Mouse (Mus musculus): Measurements from ENCODE around the gene Rab25.
A peak's percentile ranks its signal among the peaks of the same experiment; 100 is the strongest.
"Not testable (repeated sequence)": the region's sequence is repeated elsewhere in the genome, so short reads cannot be mapped to it uniquely, and the experiment has no call there.

The Rab25 gene

GRCm38 (mm10) chr3:88548180-88548917 lies at the start of gene Rab25:
Gene Rab25 (minus strand): TSS chr3:88548300.
- no peak for DNase-seq (ENCODE audit: low spot score in 2 of 2)

DNA sequence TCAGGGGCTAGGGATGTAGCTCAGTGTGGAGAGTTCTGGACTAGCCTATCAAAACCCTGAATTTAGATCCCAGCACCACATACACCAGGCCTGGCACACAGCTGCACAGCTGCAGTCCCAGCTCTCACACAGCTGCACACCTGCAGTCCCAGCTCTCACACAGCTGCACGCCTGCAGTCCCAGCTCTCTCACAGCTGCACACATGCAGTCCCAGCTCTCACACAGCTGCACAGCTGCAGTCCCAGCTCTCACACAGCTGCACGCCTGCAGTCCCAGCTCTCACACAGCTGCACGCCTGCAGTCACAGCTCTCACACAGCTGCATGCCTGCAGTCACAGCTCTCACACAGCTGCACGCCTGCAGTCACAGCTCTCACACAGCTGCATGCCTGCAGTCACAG lies 48.4 kb upstream of the Rab25 start:
- not testable (repeated sequence) for DNase-seq (ENCODE audit: low spot score in 2 of 2)

GRCm38 (mm10) chr3:88593893-88594580 lies 45.9 kb upstream of the Rab25 start:
- DNase-seq (ENCODE audit: low spot score in 2 of 2), result no peak

DNA sequence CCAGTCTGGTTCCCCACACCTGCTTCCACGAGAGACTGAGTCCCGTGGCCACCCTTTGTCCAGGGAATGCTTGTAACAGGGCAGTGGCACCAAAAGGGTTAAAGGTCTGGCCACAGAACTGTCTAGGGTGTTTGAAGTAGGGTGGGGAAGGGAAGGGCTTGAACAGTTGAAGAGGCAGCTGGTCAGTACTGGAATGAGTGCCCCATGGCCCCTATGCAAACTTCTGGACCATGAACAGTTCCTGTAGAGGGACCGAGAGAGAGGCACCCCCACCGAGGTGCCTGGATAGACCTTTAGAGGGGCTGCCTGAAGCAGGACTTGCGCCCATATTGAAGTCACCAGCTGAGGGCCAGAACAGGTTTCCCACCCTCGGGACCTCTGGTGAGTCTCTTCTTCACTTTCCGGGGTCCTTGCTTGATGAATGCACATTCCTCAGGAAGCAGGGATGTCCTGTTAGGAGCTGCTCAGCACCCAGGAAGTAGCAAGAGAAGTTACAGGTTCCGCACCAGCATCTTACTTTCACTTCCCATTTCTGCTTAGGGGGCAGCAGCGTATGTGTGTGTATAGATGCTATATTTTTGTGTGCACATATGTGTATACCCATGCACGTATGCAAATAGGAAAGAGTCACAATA lies 45.0 kb upstream of the Rab25 start:
- no peak for DNase-seq (ENCODE audit: low spot score in 2 of 2)

DNA sequence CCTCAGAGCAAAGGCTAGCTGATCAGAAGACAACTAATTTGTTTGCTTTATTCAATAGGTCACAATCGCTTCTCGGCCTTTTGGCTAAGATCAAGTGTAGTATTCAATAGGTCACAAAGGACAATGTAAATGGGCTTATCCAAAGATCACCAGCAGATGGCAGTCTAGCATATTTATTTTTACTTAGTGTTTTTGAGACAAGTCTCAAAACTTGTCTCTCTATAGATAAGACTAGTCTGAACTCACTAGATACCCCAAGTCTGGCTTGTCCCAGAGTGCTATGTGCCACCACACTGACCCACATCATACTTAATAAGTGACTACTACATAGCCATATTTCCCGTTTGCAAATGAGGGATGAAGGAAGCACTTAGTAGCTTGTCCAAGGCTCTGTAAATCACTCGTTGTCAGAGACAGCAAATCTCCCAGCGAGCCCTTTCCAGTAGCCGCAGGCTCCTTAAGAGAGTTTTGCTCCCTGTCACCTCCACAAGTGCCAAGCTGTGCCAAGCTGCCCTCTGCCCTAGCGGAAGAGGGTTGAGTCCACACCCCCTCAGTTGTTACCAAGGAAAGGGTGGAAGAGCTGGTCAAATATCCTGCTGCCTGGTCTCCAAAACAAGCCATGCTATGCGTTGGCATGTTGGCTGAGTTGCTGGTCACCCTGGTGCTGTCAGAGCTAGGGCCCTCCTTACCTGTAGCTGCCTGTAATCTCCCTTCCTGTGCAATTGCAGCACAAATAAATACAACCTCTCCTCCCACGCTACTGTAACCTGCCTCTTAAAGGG lies 44.0 kb upstream of the Rab25 start:
- peak; percentile 37 to 44 for DNase-seq (ENCODE audit: low spot score in 2 of 2)

DNA sequence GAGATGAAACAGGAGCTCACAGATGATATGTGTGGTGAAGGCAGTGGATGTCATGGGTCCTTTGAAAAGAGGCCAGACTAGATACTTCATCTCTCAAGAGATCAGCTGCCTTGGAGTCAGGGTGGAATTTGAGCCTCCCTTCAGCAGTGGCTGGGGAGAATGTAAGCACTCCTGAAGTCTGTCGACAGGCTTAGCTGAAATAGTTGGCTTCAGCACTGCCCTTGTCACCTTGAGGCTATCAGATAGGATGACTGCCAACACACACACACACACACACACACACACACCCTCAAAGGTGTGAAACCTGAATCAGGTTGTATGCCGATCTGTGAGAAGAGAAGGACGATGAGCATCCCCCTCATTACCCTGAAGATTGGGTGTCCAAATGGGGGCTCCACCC lies 42.9 kb upstream of the Rab25 start:
- no peak for DNase-seq (ENCODE audit: low spot score in 2 of 2)

DNA sequence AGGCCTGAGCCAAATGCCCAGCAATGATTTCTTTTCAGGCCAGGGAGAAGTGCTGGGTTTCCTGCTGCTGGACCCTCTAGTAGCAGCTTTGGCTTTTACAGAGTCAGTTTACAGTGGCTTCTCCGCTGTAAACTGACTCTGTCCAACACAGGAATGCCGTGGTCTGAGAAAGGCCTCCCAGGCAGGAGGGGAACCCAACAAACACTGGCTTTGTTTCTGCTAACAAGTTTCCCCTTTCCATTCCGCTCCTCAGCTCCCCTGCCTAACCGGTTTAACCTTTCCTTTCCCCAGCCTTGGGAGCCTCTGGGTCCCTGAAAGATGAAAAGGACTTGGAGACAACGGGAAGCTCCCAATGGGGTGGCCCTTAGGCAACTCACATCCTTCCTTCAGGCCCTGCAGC lies 42.1 kb upstream of the Rab25 start:
- DNase-seq (ENCODE audit: low spot score in 2 of 2), result no peak

DNA sequence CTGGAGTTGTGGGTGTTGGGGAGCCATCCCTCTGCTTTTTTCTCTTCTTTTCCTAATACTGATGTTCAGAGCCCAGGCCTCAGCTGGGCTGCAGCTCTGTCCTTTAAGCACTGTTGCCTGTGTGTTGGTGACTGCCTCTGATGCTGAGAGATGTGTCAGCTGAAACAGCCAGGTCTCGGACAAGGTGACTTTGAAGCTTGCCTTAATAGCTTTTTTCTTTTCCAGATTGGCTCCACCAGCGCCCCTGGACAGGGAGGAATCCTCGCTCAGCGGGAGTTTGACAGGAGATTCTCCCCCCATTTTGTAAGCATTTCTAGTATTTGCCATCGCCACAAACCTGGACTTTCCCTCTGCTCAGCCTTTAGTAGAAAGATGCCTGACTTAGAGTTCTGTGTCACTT lies 38.5 kb upstream of the Rab25 start:
- DNase-seq (ENCODE audit: low spot score in 2 of 2), result no peak

DNA sequence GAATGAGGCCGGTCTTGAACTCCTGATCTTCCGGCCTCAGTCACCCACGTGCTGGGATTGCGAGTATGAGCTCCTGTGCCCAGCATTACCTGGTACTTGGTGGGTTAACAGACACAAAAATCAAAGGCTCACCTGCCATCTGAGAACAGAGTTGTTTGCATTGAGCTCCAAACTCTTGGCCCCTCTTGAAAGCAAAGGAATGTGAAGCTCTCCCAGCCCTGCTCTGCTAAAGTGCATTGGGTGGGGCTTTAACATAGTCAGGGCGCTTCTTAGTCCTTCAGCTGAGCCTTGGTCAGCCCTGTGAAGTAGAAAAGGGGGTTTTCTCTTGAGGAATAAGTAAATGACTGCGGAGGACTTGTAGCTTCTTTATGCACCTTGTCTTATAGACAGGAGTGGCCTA lies 37.7 kb upstream of the Rab25 start:
- DNase-seq (ENCODE audit: low spot score in 2 of 2), result no peak

GRCm38 (mm10) chr3:88579454-88580117 lies 31.5 kb upstream of the Rab25 start:
- DNase-seq (ENCODE audit: low spot score in 2 of 2), result peak; percentile 84 to 85

DNA sequence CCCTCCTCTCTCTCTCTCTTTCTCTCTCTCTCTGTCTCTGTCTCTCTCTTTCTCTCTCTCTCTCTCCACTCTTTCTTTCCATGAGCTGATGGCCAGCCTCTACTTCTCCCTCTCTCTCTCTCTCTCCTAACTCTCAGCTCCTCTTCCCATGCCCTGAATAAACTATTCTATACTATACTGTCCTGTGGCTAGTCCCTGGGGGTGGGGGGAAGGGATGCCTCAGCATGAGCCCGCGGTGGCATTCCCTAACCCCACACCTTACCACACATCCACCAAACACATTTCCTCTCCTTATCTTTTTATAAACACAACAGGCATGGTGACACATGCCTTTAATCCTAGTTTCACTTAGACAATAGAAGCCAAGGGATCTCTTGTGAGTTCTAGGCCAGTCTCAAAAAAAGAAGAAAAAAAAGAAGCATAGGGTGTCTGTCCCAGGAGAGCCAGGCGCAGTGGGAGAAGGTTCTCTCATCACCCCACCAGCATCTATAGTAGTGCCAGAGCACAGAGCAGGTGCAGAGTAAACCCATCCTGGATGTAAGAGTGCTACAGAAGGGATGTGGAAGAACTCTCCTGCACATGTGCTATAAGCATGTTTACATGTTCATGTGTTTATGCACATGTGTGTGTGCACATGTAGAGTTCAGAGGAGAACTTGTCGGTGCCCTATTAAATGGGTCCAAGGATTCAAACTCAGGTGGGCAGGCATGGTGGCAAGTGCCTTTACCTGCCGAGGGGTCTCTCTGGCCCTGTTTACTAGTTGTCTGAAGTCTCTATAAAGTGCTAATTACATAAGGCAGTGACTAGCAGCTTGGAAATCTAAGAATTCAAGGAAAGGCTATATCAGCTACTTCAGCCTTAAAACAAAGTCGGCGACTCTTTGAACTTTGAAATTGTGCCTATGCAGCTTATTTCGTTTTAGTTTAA lies 30.7 kb upstream of the Rab25 start:
- no peak for DNase-seq (ENCODE audit: low spot score in 2 of 2)

DNA sequence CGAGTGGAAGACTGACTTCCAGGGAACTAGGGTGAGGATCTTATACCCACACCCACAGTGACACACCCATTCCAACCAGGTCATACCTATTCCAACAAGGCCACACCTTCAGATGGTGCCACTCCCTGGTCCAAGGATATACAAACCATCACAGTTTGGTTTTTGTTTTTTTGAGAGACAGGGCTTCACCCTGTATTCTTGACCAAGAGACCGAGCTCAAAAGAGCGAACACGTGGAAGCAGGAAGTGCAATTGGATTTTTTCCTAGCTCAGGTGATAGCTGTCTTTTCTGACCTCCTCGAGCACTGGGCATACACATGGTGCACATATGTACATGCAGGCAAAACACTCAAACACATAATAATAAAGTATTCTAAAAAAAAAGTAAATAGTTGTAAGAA lies 29.7 kb upstream of the Rab25 start:
- not testable (repeated sequence) for DNase-seq (ENCODE audit: low spot score in 2 of 2)

- DNase-seq (ENCODE audit: low spot score in 2 of 2), result no peak
These were observed 27.4 kb upstream of the Rab25 start, which contains the start of gene Ssr2 for GRCm38 (mm10) chr3:88575540-88575939. Gene Ssr2 (plus strand): TSS chr3:88575876.

DNA sequence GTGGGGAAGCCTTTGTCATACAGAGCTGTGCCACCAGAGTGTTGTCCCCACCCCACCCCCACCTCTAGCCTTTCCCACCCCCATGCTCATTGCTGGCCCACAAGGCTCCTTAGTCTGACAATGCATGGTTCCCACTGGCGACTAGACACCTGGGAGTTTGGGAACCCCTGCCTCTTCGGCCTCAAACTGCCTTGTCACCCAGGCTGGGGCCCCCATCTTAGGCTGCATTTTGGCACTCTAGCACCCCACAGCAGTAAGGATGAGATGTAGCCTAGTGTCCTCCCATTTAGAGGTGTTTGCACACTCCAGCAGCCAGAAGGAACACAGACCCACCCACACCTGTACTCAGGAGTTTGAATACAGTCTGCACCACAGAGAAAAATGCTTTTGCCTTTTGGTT lies 25.7 kb upstream of the Rab25 start:
- DNase-seq (ENCODE audit: low spot score in 2 of 2), result no peak

DNA sequence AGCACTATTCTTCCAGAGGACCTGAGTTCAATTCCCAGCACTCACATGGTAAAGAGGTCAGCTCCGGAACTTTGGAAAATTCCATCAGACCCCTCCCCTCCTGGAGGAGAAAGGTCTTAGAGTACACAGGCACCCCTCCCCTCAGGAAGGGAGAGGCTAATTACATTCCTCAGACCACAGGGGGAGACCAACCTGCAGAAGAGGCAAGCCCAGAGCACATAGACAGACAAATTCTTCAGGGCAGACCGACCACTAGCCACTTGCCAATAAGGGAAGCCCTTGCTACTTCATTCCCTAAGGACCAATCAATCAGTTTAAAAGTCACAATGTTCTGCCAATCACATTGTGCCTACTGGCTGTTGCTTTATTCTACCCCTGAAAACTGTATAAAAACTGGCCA lies 24.7 kb upstream of the Rab25 start:
- no peak for DNase-seq (ENCODE audit: low spot score in 2 of 2)

- DNase-seq (ENCODE audit: low spot score in 2 of 2), result no peak
These were observed 23.8 kb upstream of the Rab25 start for GRCm38 (mm10) chr3:88571856-88572255.

DNA sequence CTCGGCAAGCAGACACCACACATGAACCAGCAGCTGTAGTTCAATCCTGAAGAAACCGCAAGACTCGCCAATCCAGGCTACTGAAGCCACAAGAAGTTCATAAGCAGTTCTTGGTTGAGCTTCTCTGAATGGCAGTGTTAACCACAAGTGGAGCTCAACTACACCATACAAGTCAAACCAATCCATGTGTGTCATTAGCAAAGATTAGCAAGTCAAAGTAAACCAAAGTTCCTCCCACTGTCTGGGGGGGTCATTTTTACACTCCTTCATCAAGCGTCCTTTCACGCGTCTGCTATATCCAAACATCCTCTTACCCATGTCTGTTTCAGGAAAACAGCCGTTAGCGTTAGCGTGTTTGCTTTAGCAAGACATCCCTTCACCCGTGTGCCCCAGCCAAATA lies 22.2 kb upstream of the Rab25 start:
- no peak for DNase-seq (ENCODE audit: low spot score in 2 of 2)

DNA sequence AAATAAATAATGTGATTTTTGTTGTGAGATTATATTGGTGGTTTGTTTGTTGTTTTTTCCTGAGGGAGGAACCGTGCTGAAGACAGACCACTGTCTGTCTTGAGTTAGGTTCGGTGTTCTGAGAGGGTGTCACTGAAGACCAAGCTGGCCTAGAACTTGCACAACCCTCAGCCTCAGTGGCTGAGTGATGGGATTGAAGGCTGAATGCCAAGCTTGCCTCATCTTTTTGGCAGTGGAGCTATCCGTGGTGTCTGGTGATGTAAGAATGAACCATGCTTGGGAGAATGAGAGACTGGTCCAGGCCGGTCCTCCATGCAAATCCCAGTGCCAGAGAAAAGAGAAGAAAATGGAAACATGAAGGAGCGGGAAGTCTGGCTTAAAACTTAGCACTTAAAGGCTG lies 21.6 kb upstream of the Rab25 start:
- no peak for DNase-seq (ENCODE audit: low spot score in 2 of 2)

DNA sequence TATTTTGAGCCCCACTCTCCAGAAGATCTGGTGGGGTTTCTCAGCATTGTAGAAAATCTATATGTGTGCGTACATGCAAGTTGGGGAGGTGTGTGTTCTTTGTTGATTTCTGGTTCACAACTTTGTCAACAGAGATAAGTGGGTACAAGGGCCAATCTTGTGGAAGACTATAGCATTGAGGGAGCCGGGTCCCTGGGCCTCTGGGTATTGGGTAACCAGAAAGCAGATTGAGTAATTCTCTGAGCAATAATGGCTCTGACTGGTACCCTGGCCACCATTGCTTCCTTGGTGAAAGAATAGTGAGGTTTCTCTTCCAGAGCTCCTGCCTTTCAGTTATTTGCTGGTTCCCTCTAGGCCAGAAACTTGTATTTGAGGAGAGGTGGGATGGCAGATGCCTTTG lies 21.0 kb upstream of the Rab25 start:
- no peak for DNase-seq (ENCODE audit: low spot score in 2 of 2)

DNA sequence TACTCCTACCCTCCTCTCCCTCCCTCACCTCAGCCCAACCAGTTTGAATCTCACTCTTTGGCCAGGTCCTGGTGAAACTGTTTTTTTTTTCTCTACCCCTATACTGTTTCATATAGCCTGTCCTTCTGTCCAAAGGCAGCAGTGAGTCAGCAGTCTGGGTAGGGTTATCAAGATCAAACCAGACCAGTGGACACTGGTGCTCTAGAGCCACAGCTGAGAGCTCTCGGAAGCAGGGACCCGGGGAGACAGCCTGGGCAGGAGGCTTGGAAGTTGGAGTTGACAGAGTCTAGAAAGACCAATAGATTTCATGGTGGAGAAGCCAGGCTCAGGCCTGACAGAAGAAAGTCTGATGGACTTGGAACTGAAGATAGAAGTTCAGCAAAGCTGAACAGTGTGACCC lies 20.5 kb upstream of the Rab25 start:
- no peak for DNase-seq (ENCODE audit: low spot score in 2 of 2)

- DNase-seq (ENCODE audit: low spot score in 2 of 2), result no peak
These were observed 19.8 kb upstream of the Rab25 start for GRCm38 (mm10) chr3:88567892-88568291.
